Mouse (Mus musculus): Measurements from ENCODE around the gene Pear1.

DNA sequence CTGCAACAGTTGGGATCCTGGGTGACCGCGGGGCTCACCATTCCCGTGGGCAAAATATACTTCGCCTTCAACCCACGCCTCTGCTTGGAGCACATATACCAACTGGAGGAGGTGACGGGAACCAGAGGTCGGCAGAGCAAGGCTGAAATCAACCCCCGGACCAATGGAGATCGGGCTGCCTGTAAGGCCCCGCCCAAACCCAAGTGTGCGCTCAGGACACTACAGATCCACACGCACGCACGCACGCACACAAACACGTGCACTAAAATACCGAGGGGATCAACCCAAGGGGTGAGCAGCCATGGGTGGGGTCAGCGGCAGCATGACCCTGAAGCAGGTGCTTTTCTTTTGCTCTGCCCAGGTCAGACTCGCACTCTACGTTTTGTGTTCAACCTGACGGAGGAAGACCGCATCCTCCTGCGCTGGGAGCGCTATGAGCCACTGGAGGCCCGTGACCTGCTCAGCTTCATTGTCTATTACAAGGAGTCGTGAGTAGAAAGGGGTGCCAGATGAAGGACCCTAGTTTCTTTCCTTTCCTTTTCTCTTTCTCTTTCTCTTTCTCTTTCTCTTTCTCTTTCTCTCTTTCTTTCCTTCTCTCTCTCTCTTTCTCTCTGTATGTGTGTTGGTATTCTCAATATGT, 19.9 kb downstream of the Pear1 start:
- TF ChIP-seq CTCF (IDR thresholded peaks at IDR 0.05): no peak
- TF ChIP-seq EP300 (IDR thresholded peaks at IDR 0.05): no peak

Measured in lung, postnatal 0 days (tissue).